Mouse (Mus musculus) midbrain, embryonic 16.5 days (tissue): ENCODE results near the gene Cntnap1. TPM values are rescaled to one million over a fixed set of nuclear protein-coding genes. Genes with fewer than 3 reads are reported as not detected.
"Not testable (repeated sequence)": the region's sequence is repeated elsewhere in the genome, so short reads cannot be mapped to it uniquely, and the experiment has no call there.

Source experiments
- ATAC-seq: fragments of 200-750 bp; cut with Nextera tagmentation; 2 replicates; pipeline ENCODE4 v1.8.0; 2017; ENCODE audit warnings: moderate TSS enrichment
- H3K27ac ChIP-seq: fragments of 300-500 bp; sonication (generic); 2 replicates; pipeline ENCODE4 v1.5.1; 2014; ENCODE audit warnings: mild to moderate bottlenecking, low read length, mixed read lengths
- H3K27me3 ChIP-seq: fragments of 300-500 bp; sonication (generic); 2 replicates; pipeline ENCODE4 v1.6.1; 2014; ENCODE audit warnings: low read depth, low read length, mixed read lengths; ENCODE audit not compliant: control insufficient read depth, insufficient read depth
- H3K36me3 ChIP-seq: fragments of 300-500 bp; sonication (generic); 2 replicates; pipeline ENCODE4 v1.6.1; 2014; ENCODE audit warnings: mild to moderate bottlenecking, low read length, moderate library complexity, mixed read lengths; ENCODE audit not compliant: control insufficient read depth, insufficient read depth
- H3K4me1 ChIP-seq: fragments of 300-500 bp; sonication (generic); 2 replicates; pipeline ENCODE4 v1.6.1; 2014; ENCODE audit warnings: mild to moderate bottlenecking, low read length, mixed read lengths; ENCODE audit not compliant: control insufficient read depth, insufficient read depth
- H3K4me2 ChIP-seq: fragments of 300-500 bp; sonication (generic); 2 replicates; pipeline ENCODE4 v1.6.1; 2014; ENCODE audit warnings: mild to moderate bottlenecking, low read length, mixed read lengths
- H3K4me3 ChIP-seq: fragments of 300-500 bp; sonication (generic); 2 replicates; pipeline ENCODE4 v1.5.1; 2014; ENCODE audit warnings: low read depth, mild to moderate bottlenecking, low read length, moderate library complexity, mixed read lengths
- H3K9ac ChIP-seq: fragments of 300-500 bp; sonication (generic); 2 replicates; pipeline ENCODE4 v1.6.1; 2014; ENCODE audit warnings: low read depth, low read length, mixed read lengths
- H3K9me3 ChIP-seq: fragments of 300-500 bp; sonication (generic); replicated peaks from 2 replicates; pipeline ENCODE4 v1.6.1; 2014; ENCODE audit warnings: mild to moderate bottlenecking, low read length, mixed read lengths; ENCODE audit not compliant: control insufficient read depth, poor library complexity, severe bottlenecking
- WGBS: fragments of 180-500 bp; shearing (Covaris S2); extraction: QIAGEN DNeasy Blood & Tissue Kit; methylation state at CpG from one replicate; pipeline ENCODE4 v1.1.7; 2014; 5-methylcytosine and 5-hydroxymethylcytosine counted together
- polyA plus RNA-seq: library from polyadenylated mRNA; unstranded; fragments of >200 nt; fragmentation: Nextera tagmentation; extraction: Ambion mirVana; gene quantifications from 2 replicates; pipeline ENCODE4 v1.2.1, GENCODE M21; 2015

The Cntnap1 gene
- polyA plus RNA-seq, 1 experiment from 2014 or later: 4.7 TPM

- peak within 1 kb of the TSS; percentile 81 for H3K4me2 ChIP-seq
- H3K36me3 ChIP-seq: peaks cover 3% of the 10 kb centered on the region
- H3K9ac ChIP-seq: peak within 1 kb of the TSS; percentile 86
- H3K27ac ChIP-seq: peak within 1 kb of the TSS; percentile 95
- peak within 1 kb of the TSS; percentile 54 for H3K4me3 ChIP-seq
- H3K4me1 ChIP-seq: peaks cover 15% of the 10 kb centered on the region
- H3K27me3 ChIP-seq: no peaks in the 10 kb centered on the region; the same call in 1 of the 2 replicates
- ATAC-seq: peak; percentile 95
- H3K9me3 ChIP-seq: no peaks in the 10 kb centered on the region
- WGBS: 1% methylated on average over 36 of the region's 36 CpGs
Measured at GRCm38 (mm10) chr11:101155728-101156371, 14.5 kb upstream of the Cntnap1 start, which contains the start of gene Tubg2. Gene Tubg2 (plus strand): TSS chr11:101155907.

GRCm38 (mm10) chr11:101160151-101160550 is 10.2 kb upstream of the Cntnap1 start:
- ATAC-seq, H3K9me3 ChIP-seq, H3K9ac ChIP-seq, H3K27ac ChIP-seq, H3K4me3 ChIP-seq, H3K4me2 ChIP-seq: not testable (repeated sequence)
- H3K36me3 ChIP-seq: peaks cover 12% of the 10 kb centered on the region
- WGBS: 79% methylated on average over 8 of the region's 10 CpGs
- H3K27me3 ChIP-seq: peaks cover 29% of the 10 kb centered on the region
- H3K4me1 ChIP-seq: peaks cover 13% of the 10 kb centered on the region

GRCm38 (mm10) chr11:101160981-101161505 is 9.3 kb upstream of the Cntnap1 start:
- not testable (repeated sequence) for H3K27ac ChIP-seq, H3K4me3 ChIP-seq, H3K4me1 ChIP-seq, H3K4me2 ChIP-seq, H3K9me3 ChIP-seq, ATAC-seq, H3K9ac ChIP-seq
- peaks cover 12% of the 10 kb centered on the region for H3K36me3 ChIP-seq
- peaks cover 38% of the 10 kb centered on the region for H3K27me3 ChIP-seq
- WGBS: 75% methylated on average over 8 of the region's 8 CpGs

- Histone ChIP-seq H3K27ac (no peak overlapping the region), H3K4me1 (peaks cover 2% of the 10 kb centered on the region; the same call in 1 of the 2 replicates), H3K4me3 (no peak overlapping the region), H3K27me3 (peaks cover 43% of the 10 kb centered on the region), H3K9me3 (no peaks in the 10 kb centered on the region), H3K36me3 (peaks cover 12% of the 10 kb centered on the region), H3K9ac (no peak overlapping the region), H3K4me2 (no peak overlapping the region)
- no peak for ATAC-seq
- 87% methylated on average over 15 of the region's 15 CpGs for WGBS
Measured at GRCm38 (mm10) chr11:101161551-101161950, 8.8 kb upstream of the Cntnap1 start.

- no peak overlapping the region for H3K4me2 ChIP-seq
- peaks cover 12% of the 10 kb centered on the region for H3K36me3 ChIP-seq
- H3K4me1 ChIP-seq: no peaks in the 10 kb centered on the region; the same call in 1 of the 2 replicates
- H3K9me3 ChIP-seq: no peaks in the 10 kb centered on the region
- H3K4me3 ChIP-seq: no peak overlapping the region
- H3K27ac ChIP-seq: no peak overlapping the region
- 58% methylated on average over 5 of the region's 5 CpGs for WGBS
- H3K27me3 ChIP-seq: peaks cover 50% of the 10 kb centered on the region
- H3K9ac ChIP-seq: no peak overlapping the region
- no peak for ATAC-seq
Measured at GRCm38 (mm10) chr11:101162301-101162700, 8.0 kb upstream of the Cntnap1 start.

- peaks cover 16% of the 10 kb centered on the region for H3K36me3 ChIP-seq
- no peak overlapping the region for H3K4me2 ChIP-seq
- H3K4me3 ChIP-seq: no peak overlapping the region
- WGBS: 53% methylated on average over 5 of the region's 5 CpGs
- H3K9ac ChIP-seq: no peak overlapping the region
- H3K27me3 ChIP-seq: peaks cover 55% of the 10 kb centered on the region
- no peaks in the 10 kb centered on the region for H3K9me3 ChIP-seq
- no peak for ATAC-seq
- H3K27ac ChIP-seq: no peak overlapping the region
- no peaks in the 10 kb centered on the region; the same call in 1 of the 2 replicates for H3K4me1 ChIP-seq
Measured at GRCm38 (mm10) chr11:101162772-101163171, 7.6 kb upstream of the Cntnap1 start.

- 18% methylated on average over 47 of the region's 49 CpGs for WGBS
- no peak for ATAC-seq
Measured at GRCm38 (mm10) chr11:101163476-101164350, 6.6 kb upstream of the Cntnap1 start.

GRCm38 (mm10) chr11:101164351-101164665 is 6.0 kb upstream of the Cntnap1 start:
- no peak for ATAC-seq
- H3K27ac ChIP-seq: no peak overlapping the region
- peaks cover 66% of the 10 kb centered on the region for H3K27me3 ChIP-seq
- peaks cover 13% of the 10 kb centered on the region for H3K36me3 ChIP-seq
- peaks cover 6% of the 10 kb centered on the region for H3K4me1 ChIP-seq
- no peaks in the 10 kb centered on the region for H3K9me3 ChIP-seq
- peak overlapping the region; percentile 22 for H3K4me3 ChIP-seq
- H3K9ac ChIP-seq: no peak overlapping the region
- 9% methylated on average over 21 of the region's 21 CpGs for WGBS
- peak overlapping the region; percentile 33 for H3K4me2 ChIP-seq

More at GRCm38 (mm10) chr11:101163476-101164350, 6.6 kb upstream of the Cntnap1 start:
- Histone ChIP-seq H3K36me3 (peaks cover 16% of the 10 kb centered on the region), H3K4me2 (peak overlapping the region; percentile 33), H3K27ac (no peak overlapping the region), H3K9ac (no peak overlapping the region), H3K27me3 (peaks cover 62% of the 10 kb centered on the region), H3K9me3 (no peaks in the 10 kb centered on the region), H3K4me3 (peak overlapping the region; percentile 22), H3K4me1 (peaks cover under 1% of the 10 kb centered on the region; the same call in 1 of the 2 replicates)
